Mouse (Mus musculus): ENCODE data around the gene Kdm5b.
A peak's percentile ranks its signal among the peaks of the same experiment; 100 is the strongest.

The Kdm5b gene

GRCm38 (mm10) chr1:134551869-134552268 is 8.1 kb upstream of the Kdm5b start:
- no peak for DNase-seq

DNA sequence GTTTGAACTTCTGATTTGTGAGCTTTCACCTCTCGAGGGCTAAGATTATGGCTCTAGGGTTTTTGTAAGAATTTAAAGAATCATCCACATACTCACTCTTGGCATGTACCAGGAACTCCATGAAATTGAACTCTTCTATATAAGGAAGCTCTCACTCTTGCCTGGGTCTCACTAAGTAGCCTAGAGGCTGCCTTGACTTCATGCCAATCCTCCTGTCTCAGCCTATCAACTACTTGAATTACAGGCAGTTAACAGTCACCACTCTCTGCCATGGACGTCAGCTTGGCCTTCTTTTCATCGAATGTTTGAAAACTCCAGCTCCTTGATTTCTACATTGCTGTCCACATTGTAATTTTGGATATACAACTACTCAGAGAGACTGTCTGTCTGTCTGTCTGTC is 7.6 kb upstream of the Kdm5b start:
- DNase-seq, result no peak

- DNase-seq, result peak in 1 of 2 experiments; percentile 6
Measured at GRCm38 (mm10) chr1:134555240-134555870, 4.6 kb upstream of the Kdm5b start.

GRCm38 (mm10) chr1:134555871-134556670 is 3.9 kb upstream of the Kdm5b start:
- peak in 1 of 2 experiments; percentile 61 for DNase-seq

GRCm38 (mm10) chr1:134556671-134557218 is 3.2 kb upstream of the Kdm5b start:
- DNase-seq, result peak; percentile 95 to 97

- no peak for DNase-seq
Measured at GRCm38 (mm10) chr1:134558511-134558910, 1.5 kb upstream of the Kdm5b start.

- DNase-seq, result no peak
Measured at GRCm38 (mm10) chr1:134559226-134559625, 745 bp upstream of the Kdm5b start.

DNA sequence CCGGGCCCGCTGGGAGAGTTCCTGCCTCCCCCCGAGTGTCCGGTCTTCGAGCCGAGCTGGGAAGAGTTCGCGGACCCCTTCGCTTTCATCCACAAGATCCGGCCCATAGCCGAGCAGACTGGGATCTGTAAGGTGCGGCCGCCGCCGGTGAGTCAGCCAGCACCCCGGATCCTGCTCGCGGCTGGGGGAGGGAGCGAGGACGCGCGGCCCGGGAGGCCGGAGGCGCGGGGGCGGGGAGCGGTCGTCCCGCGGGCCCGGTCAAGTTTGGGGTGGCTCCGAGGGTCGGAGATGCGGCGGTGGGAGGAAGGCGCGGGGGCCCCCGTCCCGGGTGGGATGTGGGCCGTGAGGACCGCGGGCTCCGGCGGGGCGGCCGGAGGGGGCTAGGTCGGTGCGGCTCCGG is 425 bp downstream of the Kdm5b start:
- peak in 1 of 2 experiments; percentile 41 for DNase-seq

DNA sequence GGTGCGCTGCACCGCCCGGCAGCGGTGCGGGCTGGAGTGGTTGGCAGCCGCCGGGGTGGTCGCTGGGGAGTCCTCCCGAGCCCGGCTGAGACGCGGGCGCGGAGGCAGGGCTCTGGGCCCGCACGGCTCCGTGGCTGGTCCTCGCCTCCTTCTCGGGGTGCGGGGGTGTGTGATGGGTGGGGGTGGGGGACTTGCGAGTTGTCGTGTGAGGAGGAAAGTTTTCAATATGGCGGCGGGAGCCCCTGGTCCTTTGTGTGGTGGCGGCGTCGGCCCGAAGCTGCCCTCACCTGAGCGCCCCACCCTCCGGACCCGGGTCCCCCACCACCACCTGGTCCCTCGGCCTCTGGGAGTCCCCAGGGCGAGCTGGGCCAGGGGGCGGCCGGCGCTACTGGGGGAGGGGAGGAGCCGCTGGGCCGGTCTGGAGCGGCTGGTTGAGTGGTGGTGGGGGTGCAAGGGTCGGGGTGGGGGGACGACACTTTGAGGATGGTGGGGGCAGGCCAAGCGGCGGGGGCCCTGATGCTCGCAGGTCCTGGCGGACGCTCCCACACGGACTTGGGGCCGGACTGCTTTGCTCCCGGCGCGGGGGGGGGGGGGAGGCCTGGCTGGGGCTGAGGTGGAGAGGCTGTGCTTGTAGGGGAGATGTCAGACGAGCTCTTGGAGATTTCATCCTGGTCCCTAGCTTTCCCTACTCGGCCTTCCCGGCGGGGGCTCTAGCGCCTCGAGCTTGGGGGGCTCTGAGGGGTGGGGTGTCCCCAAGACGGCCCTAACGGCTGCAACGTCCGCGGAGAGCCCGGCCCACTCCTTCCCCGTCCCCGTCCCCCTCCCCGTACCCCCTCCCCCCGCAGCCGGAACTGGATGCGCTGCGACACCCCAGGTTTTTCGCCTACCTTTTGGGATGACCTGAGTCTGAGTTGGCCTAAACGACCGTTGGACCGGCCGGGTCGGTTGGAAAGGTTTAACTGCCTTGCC is 1.1 kb downstream of the Kdm5b start:
- DNase-seq, result peak; percentile 25 to 40

DNA sequence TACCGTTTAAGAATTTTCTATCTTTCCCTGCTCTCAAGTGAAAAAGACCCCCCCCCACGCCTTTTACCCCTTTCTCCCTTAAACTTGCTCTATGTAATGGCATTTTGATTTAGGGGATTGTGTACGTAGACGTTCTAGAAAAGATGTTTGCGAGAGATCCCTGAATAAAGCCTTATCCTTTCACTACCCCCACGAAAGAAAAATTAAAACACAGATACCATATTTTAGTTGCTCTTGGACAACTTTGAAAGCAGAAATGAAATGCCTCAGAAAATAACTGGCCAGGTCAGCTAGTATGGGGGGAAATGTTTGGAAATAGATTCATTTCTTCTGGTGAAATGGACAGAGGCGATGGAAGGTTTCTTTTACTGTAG is 1.8 kb downstream of the Kdm5b start:
- no peak for DNase-seq

DNA sequence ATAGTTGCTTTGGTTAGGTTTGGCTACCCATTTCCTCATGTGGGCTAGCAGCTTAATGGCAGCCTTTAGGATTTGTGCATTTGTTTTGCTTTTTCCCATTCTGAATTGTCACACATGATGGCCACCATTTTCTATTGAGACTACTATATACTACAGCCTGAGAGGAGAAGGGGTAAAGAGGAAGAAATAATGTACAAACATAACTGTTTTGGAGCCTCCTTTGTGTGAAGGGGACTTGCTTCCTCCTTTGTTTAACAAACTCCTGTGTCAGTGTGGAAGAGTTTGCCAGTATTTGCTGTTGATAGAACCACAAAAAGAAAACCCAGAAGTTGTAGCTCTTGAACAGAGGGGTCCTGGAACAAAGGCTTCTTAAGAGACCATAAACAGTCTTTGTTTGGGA is 2.5 kb downstream of the Kdm5b start:
- DNase-seq, result no peak

DNA sequence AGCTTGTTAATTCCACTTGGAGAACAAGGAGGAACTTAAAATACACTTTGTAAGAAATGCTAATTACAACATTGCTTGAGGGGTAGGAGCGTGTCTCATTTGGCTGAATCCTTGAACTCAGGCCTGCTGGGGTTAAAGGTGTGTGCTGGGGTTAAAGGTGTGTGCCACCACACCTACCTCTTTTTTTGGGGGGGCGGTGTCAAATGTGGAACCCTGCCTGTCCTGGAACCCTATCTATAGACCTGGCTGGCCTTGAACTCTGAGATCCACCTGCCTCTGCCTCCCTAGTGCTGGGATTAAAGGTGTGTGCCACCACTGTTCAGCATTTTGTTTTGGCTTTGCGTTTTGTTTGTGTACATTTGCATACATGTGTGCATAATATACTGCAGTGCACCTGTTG is 3.8 kb downstream of the Kdm5b start:
- no peak for DNase-seq

DNA sequence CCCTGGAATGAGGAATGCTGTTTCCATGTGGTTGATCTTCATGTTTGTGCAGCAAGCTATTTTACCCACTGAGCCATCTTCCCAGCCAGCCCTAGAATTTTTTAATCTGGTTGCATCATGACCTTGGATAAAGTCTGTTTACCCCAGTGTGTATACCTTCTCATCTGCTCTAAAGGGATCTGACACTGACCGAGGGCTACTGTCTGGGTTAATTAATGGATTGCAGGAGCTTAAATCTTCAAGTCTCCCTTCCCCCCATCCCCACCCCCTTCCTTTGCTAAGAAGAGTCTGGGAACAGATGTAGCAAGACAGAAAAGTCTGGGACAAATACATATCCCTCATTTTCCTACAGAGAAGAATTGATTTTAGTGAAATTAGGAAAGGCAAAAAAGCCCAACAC is 7.5 kb downstream of the Kdm5b start:
- no peak for DNase-seq

GRCm38 (mm10) chr1:134570171-134570570 is 10.2 kb downstream of the Kdm5b start:
- DNase-seq, result no peak

- DNase-seq, result no peak
Measured at GRCm38 (mm10) chr1:134570631-134571030, 10.7 kb downstream of the Kdm5b start.

GRCm38 (mm10) chr1:134573300-134573931 is 13.4 kb downstream of the Kdm5b start:
- DNase-seq, result no peak

GRCm38 (mm10) chr1:134573932-134574315 is 14.0 kb downstream of the Kdm5b start:
- no peak for DNase-seq

GRCm38 (mm10) chr1:134577384-134578120 is 17.6 kb downstream of the Kdm5b start:
- peak; percentile 15 to 42 for DNase-seq

DNA sequence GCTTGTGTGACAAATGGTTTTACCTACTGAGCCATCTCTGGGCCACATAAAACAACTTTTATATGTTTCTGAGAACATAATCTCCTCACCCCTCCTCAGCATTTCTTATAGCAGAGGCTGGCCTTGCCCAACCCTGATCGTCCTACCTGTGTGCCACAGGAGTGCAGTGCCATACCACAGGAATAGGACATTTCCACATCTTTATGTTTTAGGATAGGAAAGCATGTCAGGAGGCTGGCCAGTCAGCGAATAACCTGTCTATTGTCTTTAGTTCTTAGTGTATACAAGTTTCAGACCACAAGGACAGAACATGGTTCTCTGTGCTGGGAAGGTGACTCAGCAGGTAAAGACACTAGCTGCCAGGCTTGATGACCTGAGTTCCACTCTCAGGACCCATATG is 20.8 kb downstream of the Kdm5b start:
- DNase-seq, result no peak

- DNase-seq, result no peak
Measured at GRCm38 (mm10) chr1:134583560-134583959, 23.6 kb downstream of the Kdm5b start.

DNA sequence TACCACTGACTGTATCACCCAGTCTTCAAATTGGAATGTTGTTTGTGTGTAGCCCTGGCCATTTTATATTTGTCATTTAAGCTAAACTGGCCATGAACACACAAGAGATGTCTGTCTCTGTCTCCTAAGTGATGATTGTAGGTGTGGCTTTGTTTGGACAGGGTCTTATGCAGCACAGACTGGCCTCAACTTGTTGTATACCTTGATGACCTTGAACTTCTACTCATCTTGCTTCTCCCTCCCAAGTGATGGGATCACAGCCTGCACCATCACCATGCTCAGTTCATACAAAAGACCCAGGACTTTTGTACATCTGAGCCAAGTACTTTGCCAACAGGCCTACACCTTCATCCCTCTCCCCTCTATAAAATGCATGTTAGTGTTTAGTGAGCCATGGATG is 29.7 kb downstream of the Kdm5b start:
- no peak for DNase-seq

- DNase-seq, result no peak
Measured at GRCm38 (mm10) chr1:134591773-134592172, 31.8 kb downstream of the Kdm5b start.
